In genomic region chr15:36960876-36961237, GRCm38 (mm10) we compare ENCODE assay signal across 11 mouse cellular contexts. TPM values are rescaled to one million over a fixed set of nuclear protein-coding genes. Genes with fewer than 3 reads are reported as not detected.
DNase-seq lines count a peak whose midpoint lies in the region; ATAC-seq and TF ChIP-seq lines count a peak whose summit lies in the region.
"Had no signal": no experiment of that assay in that cellular context is flagged by ENCODE, and none has a peak within 500 bp of the region (broad histone marks: within the 10 kb centered on the region; RNA-seq: fewer than 3 reads in every experiment).

No protein-coding gene starts in this region.

- peak; percentile 34 for ATAC-seq in intestine, postnatal 0 days
- no peak for ATAC-seq in megakaryocyte, adult 5-6 weeks (ENCODE audit: poor library complexity, severe bottlenecking)
- ATAC-seq: Patski had no signal

- H3K4me1 ChIP-seq in intestine, postnatal 0 days (replicated peaks; ENCODE audit: control insufficient read depth, insufficient read depth, low read length): no peaks in the 10 kb centered on the region

- WGBS in intestine, postnatal 0 days: 61% methylated on average over 4 of the region's 4 CpGs

- no peaks in the 10 kb centered on the region for H3K36me3 ChIP-seq in intestine, postnatal 0 days (ENCODE audit: control insufficient read depth, insufficient read depth)
- H3K36me3 ChIP-seq: embryonic facial prominence, embryonic 13.5 days had no signal

- no peak overlapping the region for H3K4me3 ChIP-seq in intestine, postnatal 0 days (ENCODE audit: low read depth, low read length)

- intact Hi-C loops in heart, postnatal 25 days (cut with DNase I): no loop called here

- no peaks in the 10 kb centered on the region for H3K27me3 ChIP-seq in intestine, postnatal 0 days (replicated peaks; ENCODE audit: control insufficient read depth, insufficient read depth, low read length)
- H3K27me3 ChIP-seq: Patski had no signal

- no peaks in the 10 kb centered on the region for H3K9me3 ChIP-seq in intestine, postnatal 0 days (ENCODE audit: control insufficient read depth)

- TF ChIP-seq CTCF in intestine, postnatal 0 days (IDR thresholded peaks at IDR 0.05; ENCODE audit: low read depth): no peak

- peak overlapping the region; percentile 35; the same call in 1 of the 2 replicates for H3K27ac ChIP-seq in intestine, postnatal 0 days (ENCODE audit: low read depth, low read length)
- H3K27ac ChIP-seq: embryonic facial prominence, embryonic 13.5 days; macrophage had no signal

- peak; percentile 91 for DNase-seq in heart, adult 11 months
- DNase-seq in heart, postnatal 25 days (ENCODE audit: low spot score): no peak
- DNase-seq in layer of hippocampus, adult 9-11 months: peak; percentile 42
- no peak for DNase-seq in layer of hippocampus, adult 8-10 months (ENCODE audit: low spot score in 2 of 2)
- DNase-seq in NIH3T3 (ENCODE audit: low read depth): peak; percentile 9
- no peak for DNase-seq in natural killer cell, adult 2 months (ENCODE audit: low spot score in 2 of 2)

- no peak overlapping the region for H3K9ac ChIP-seq in intestine, postnatal 0 days (ENCODE audit: low read depth, low read length)
- H3K9ac ChIP-seq: embryonic facial prominence, embryonic 13.5 days had no signal

- 0 out of 2 replicates have a peak overlapping the region, but pooled peaks have one; percentile 9 for H3K4me2 ChIP-seq in intestine, postnatal 0 days (replicated peaks; ENCODE audit: low read depth)

RNA-seq across cellular contexts. Expression of gene Zfp706, which starts 46.7 kb away (rescaled TPM):
- total RNA-seq in heart, postnatal 25 days (2021): 100 to 1,000 TPM; 201 to 234 TPM
- total RNA-seq in layer of hippocampus, adult 8-10 months (2022): 100 to 1,000 TPM; 229 to 299 (median 248) TPM
- polyA plus RNA-seq in intestine, postnatal 0 days (2015; fragmentation: Nextera tagmentation; extraction: Ambion mirVana): 609 and 618 TPM in 2 replicates
- total RNA-seq in megakaryocyte, adult 5-6 weeks (2015): 291 and 313 TPM in 2 replicates
- 41.3 and 67.5 TPM in 2 replicates for total RNA-seq in megakaryocyte, adult 5-6 weeks (2017)

Comparison
In these comparisons a context has a peak if more than half of its experiments do, and no peak if none do; other contexts are left out.
1. DNase-seq: peak in heart, adult 11 months (single experiment), layer of hippocampus, adult 9-11 months (single experiment) and NIH3T3 (single experiment); none in heart, postnatal 25 days (single experiment), layer of hippocampus, adult 8-10 months (0 of 2) and natural killer cell, adult 2 months (0 of 2).